Mouse (Mus musculus) retina, embryonic 14.5 days (tissue): Measurements from ENCODE around the gene Sycp1.

Experiments
- DNase-seq: peaks from one replicate; pipeline ENCODE4 v3.0.0-alpha.2; 2015; ENCODE audit warnings: low spot score

Sycp1 gene

DNA sequence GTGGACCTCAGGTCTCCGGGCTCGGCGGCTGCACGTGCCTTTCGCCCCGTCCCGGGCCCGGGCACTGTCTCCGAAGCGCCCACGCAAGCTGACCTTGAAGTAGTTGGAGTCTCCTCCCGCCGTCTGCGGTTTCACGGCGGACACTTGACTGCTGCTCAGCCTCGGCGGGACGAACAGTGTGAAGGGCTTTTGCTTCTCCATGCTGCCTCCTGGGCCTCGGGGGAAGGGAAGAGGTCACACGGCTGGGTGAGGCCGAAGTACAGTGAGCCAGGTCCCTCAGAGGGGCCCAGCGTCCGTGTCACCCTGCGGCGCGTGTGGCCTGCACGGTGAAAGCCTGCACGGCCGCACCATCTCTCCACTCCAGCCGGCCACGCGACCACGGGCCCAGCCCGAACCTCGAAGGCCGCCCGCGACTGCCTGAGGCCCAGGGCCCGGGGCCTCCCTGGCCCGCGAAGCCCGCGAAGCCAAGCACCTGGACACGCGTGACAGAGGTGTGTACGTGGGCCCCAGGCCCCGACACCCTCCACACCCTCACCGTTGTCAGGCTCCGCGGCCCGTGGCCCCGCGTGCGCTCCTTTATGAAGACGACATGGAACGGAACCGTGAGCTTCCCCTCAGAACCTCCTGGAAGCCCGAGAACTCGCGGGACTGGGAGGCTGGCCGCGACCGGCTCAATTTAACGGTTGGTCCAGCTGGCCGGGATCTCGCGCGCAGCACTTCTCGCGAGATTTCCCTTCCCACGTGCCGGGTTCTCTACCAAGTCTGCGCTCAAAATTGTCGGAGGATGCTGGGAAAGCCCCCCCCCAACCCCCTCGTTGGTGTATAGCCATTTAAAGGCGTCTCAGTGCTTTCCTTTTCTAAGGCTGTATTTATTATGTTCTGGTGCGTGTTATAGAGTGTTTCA lies at the start of gene Sycp1:
Gene Sycp1, minus strand, starts transcription at position 650 of the 904 bp plus-strand sequence.
- DNase-seq, result no peak

DNA sequence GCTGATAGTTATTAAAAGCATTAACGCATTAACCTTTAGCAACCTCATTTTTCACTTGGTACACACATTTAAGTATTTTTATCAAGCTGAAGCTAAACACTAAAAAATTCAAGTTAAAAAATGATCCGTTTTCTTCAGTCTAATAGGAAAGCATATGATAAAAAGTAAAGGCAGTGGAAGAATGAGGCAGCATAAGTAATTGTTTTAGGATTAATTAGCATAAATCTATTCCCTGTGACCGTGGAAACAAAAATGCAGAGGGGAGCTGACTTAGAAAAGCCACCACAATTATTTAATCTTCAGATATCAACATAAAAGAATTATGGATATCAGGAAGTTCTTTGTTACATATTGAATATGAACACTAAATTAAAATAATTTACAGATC lies 44.4 kb upstream of the Sycp1 start:
- DNase-seq, result no peak

- DNase-seq, result peak; percentile 77
Measured at GRCm38 (mm10) chr3:102979550-102980348, 43.8 kb upstream of the Sycp1 start.

GRCm38 (mm10) chr3:102976906-102977305 lies 41.0 kb upstream of the Sycp1 start:
- no peak for DNase-seq

- DNase-seq, result no peak
Measured at GRCm38 (mm10) chr3:102970508-102970907, 34.6 kb upstream of the Sycp1 start.

GRCm38 (mm10) chr3:102970067-102970466 lies 34.2 kb upstream of the Sycp1 start:
- DNase-seq, result no peak

- DNase-seq, result no peak
Measured at GRCm38 (mm10) chr3:102964033-102964432, 28.1 kb upstream of the Sycp1 start, which contains the start of gene Nr1h5. Gene Nr1h5, minus strand, starts transcription at chr3:102964133.

DNA sequence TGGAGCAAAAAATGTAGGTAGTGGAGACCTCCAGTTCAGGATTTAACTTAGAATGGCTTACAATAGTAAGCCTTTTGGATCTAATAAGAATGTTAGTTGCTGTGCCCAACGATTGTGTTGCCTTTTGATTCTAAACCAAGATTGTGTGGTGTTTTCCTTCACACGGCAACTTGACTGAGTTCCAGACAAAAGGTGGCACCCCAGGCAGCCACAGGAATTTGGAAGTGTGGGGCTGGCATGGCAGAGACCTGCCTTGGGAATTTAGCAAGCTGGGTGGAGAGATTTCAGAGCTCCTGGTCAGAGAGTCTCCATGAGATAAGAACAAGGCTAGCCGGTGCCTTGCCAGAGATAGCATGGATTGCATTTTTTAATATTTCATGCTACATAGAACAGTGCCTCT lies 19.7 kb upstream of the Sycp1 start:
- no peak for DNase-seq

GRCm38 (mm10) chr3:102955143-102955542 lies 19.2 kb upstream of the Sycp1 start:
- no peak for DNase-seq

DNA sequence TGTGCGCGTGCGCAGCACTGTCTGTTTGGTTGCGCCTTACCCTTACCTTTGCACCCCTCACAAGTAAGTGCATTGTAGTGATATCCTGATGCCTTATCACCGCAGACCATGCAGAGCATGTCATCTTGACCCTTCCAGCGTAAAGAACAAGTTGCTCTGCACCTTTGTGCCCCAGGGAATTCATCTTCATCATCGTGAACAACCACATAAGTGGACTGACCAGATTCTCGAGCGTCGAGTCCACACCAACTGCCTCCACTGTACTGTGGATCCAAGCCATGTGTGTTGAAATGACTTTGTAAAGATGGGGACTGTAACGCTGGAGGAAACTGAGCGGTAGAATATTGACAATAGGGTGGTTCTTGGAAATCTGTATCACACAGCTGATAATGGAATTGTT lies 18.6 kb upstream of the Sycp1 start:
- no peak for DNase-seq

DNA sequence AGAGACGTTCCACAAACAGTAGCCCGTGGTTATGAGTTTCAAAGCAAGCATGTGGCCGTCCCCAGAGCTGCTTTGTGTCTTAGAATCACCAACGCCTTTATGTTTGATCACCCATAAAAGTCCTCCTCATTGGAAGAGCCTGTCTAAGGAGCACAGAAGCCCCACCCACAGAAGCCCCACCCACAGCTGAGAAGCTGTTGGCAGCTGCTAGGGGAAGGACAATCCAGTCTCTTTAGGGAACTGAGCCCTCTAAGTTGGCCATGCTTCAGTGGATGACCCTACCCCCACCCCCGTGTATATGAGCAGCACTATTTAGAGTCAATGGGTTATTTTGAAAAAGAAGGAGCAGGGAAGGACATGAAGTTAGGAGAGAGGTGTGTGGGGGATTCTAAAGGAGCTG lies 11.0 kb upstream of the Sycp1 start:
- no peak for DNase-seq

- DNase-seq, result no peak
Measured at GRCm38 (mm10) chr3:102946312-102946711, 10.4 kb upstream of the Sycp1 start.

- DNase-seq, result no peak
Measured at GRCm38 (mm10) chr3:102938100-102938499, 2.2 kb upstream of the Sycp1 start.

DNA sequence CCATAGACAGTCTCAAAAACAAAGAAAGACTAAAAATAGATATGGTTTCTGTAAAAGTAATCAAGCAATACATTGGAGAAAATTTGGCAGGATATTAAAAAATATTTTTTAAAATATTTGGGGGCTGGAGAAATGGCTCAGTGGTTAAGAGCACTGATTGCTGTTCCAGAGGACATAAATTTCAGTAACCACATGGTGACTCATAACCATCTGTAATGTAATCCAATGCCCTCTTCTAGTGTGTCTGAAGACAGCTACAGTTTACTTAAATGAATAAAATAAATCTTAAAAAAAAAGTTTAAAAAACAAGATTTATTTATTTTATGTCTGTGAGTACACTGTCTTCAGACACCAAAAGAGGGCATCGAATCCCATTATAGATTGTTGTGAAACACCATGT lies 36.8 kb downstream of the Sycp1 start:
- DNase-seq, result no peak

GRCm38 (mm10) chr3:102880529-102880928 lies 55.4 kb downstream of the Sycp1 start:
- no peak for DNase-seq

DNA sequence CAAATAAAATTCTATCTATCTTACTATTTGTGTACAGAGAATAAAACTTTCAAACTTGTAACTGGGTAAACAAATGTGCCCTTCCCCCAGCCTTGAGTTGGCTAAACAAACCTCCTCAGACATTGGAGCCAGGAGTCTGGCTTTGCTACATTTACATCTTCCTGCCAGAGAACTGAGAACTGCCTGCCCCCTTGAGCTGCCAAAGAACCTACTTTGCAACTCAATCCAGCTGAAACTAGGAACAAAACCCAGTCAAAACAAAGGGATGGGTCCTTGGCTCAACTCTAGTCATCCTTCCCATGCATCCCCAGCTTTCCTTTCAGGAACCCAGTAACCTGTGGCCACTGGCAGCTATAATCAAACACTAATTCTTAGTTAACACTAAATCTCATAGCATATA lies 87.2 kb downstream of the Sycp1 start:
- DNase-seq, result no peak

DNA sequence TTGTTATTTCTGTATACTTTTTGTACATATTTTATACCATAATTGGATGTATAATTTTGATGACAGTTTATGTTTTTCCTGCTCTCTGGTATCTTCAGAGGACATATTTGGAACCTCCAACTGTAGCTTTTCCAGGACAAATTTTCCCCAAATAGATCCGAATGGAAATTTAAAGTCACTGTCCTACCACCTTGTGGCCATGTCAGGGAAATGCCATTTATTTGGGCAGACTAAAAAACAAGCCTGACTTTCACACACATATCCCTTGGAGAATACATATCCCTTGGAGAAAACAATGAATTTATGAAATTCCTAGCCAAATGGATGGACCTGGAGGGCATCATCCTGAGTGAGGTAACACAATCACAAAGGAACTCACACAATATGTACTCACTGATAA lies 93.5 kb downstream of the Sycp1 start:
- peak; percentile 3 for DNase-seq

- DNase-seq, result peak; percentile 90
Measured at GRCm38 (mm10) chr3:102803937-102804336, 132.0 kb downstream of the Sycp1 start.

DNA sequence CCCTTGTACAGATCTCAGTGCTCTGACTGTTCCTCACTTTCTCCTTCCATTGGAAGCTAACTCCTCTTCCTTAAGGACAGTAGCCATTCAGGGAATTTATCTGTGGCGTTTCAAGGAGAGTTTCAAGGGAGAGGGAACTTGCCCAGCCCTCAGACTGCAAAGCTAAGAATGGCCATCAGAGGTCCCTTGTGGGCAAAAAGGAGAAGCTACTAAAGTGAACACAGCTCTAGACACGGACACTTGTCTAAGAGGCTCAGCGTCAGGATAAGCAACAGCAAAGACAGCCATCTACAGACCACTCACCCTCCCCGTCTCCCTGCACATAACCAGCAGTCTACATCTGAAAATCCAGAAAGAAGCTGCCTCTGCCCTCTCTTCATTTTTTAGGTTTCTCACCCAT lies 148.5 kb downstream of the Sycp1 start:
- no peak for DNase-seq

- DNase-seq, result no peak
Measured at GRCm38 (mm10) chr3:102782618-102783017, 153.3 kb downstream of the Sycp1 start, which contains the start of gene Tshb. Gene Tshb, minus strand, starts transcription at chr3:102782718.

- DNase-seq, result no peak
Measured at GRCm38 (mm10) chr3:102773018-102773417, 162.9 kb downstream of the Sycp1 start.
